Mouse (Mus musculus) limb, embryonic 11.5 days (tissue): ENCODE data around the gene Usp10. TPM values are rescaled to one million over a fixed set of nuclear protein-coding genes. Genes with fewer than 3 reads are reported as not detected.
A peak's percentile ranks its signal among the peaks of the same experiment; 100 is the strongest.

ENCODE experiments used
- ATAC-seq: fragments of 200-750 bp; cut with Nextera tagmentation; 2 replicates; pipeline ENCODE4 v1.8.0; 2017; ENCODE audit warnings: low read depth; ENCODE audit not compliant: insufficient number of reproducible peaks, low FRiP score, low TSS enrichment
- DNase-seq: peaks from one replicate; pipeline ENCODE4 v3.0.0-alpha.2; 2015; ENCODE audit warnings: low spot score
- H3K27ac ChIP-seq: fragments of 300-500 bp; sonication (generic); replicated peaks from 2 replicates; pipeline ENCODE4 v1.5.1; 2014; ENCODE audit warnings: low read depth, mild to moderate bottlenecking, low read length
- H3K27me3 ChIP-seq: fragments of 300-500 bp; sonication (generic); 2 replicates; pipeline ENCODE4 v1.6.1; 2014; ENCODE audit warnings: mild to moderate bottlenecking, low read length, mixed read lengths; ENCODE audit not compliant: control insufficient read depth, insufficient read depth
- H3K36me3 ChIP-seq: fragments of 300-500 bp; sonication (generic); 2 replicates; pipeline ENCODE4 v1.6.1; 2014; ENCODE audit warnings: mild to moderate bottlenecking, low read length, moderate library complexity, mixed read lengths; ENCODE audit not compliant: control insufficient read depth, insufficient read depth
- H3K4me1 ChIP-seq: fragments of 300-500 bp; sonication (generic); 2 replicates; pipeline ENCODE4 v1.6.1; 2014; ENCODE audit warnings: low read length, mixed read lengths; ENCODE audit not compliant: control insufficient read depth, insufficient read depth
- H3K4me2 ChIP-seq: fragments of 300-500 bp; sonication (generic); 2 replicates; pipeline ENCODE4 v1.6.1; 2014; ENCODE audit warnings: low read depth, mild to moderate bottlenecking, moderate library complexity; ENCODE audit not compliant: severe bottlenecking
- H3K4me3 ChIP-seq: fragments of 300-500 bp; sonication (generic); 2 replicates; pipeline ENCODE4 v1.5.1; 2014; ENCODE audit warnings: low read depth, low read length
- H3K9ac ChIP-seq: fragments of 300-500 bp; sonication (generic); 2 replicates; pipeline ENCODE4 v1.6.1; 2014; ENCODE audit warnings: mild to moderate bottlenecking, low read length
- H3K9me3 ChIP-seq: fragments of 300-500 bp; sonication (generic); 2 replicates; pipeline ENCODE4 v1.6.1; 2016; ENCODE audit warnings: low read length; ENCODE audit not compliant: control insufficient read depth
- WGBS: fragments of 180-500 bp; shearing (Covaris S2); extraction: QIAGEN DNeasy Blood & Tissue Kit; methylation state at CpG from one replicate; pipeline ENCODE4 v1.1.7; 2014; 5-methylcytosine and 5-hydroxymethylcytosine counted together
- polyA plus RNA-seq: library from polyadenylated mRNA; unstranded; fragments of >200 nt; fragmentation: Nextera tagmentation; extraction: Ambion mirVana; gene quantifications from 2 replicates; pipeline ENCODE4 v1.2.1, GENCODE M21; 2014

Gene Usp10
- polyA plus RNA-seq, 1 experiment from 2014 or later: 162 TPM

DNA sequence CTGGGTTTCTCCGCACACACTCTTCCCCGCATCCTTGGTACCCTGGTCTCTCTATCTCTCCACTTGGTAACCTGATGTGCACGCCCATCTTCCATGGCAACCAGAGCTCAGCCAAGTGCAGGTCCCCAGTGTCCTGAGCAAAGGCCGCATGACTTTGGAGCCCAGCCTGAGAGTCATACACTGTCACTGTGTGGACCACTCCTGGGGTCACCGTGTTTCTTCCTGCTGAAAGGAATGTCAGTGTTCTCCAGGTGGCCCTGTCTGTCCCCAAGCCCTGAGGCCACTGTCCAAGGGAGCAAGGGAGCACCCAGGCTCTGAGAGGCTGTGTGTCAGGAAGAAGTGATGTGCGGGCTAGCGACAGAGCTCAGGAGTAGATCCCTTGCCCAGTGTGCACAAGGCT lies 26.9 kb upstream of the Usp10 start:
- no peaks in the 10 kb centered on the region for H3K27me3 ChIP-seq
- H3K9ac ChIP-seq: no peak overlapping the region
- DNase-seq (no peak), ATAC-seq (no peak)
- H3K36me3 ChIP-seq: no peaks in the 10 kb centered on the region
- no peaks in the 10 kb centered on the region for H3K4me1 ChIP-seq
- no peaks in the 10 kb centered on the region for H3K9me3 ChIP-seq
- no peak overlapping the region for H3K27ac ChIP-seq
- no peak overlapping the region for H3K4me2 ChIP-seq
- no peak overlapping the region for H3K4me3 ChIP-seq
- WGBS: 88% methylated on average over 7 of the region's 7 CpGs

DNA sequence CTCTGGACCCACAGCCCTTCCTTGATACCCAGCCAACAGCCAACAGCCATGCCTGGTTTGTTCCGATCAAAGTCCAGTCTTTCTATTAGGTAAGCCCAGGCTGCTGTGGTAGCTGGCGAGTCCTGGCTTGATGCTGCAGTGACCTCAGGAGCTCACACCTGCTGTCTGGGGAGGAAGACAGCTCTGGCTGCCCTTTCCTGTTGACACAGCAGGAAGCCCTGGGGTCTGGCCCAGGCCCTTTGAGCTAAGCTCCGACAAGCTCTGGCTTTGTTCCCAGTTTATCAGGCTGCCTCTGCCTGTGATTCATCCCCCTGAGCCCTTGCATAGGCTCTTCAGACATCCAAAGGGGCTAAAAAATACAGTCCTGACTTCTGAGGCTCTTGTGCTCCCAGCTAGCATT lies 24.5 kb upstream of the Usp10 start:
- WGBS: 25% methylated on average over 3 of the region's 3 CpGs
- H3K9me3 ChIP-seq: no peaks in the 10 kb centered on the region
- no peaks in the 10 kb centered on the region for H3K36me3 ChIP-seq
- ATAC-seq (no peak), DNase-seq (no peak)
- H3K27me3 ChIP-seq: no peaks in the 10 kb centered on the region
- H3K4me3 ChIP-seq: no peak overlapping the region
- H3K27ac ChIP-seq: no peak overlapping the region
- no peak overlapping the region for H3K4me2 ChIP-seq
- H3K4me1 ChIP-seq: no peaks in the 10 kb centered on the region
- H3K9ac ChIP-seq: no peak overlapping the region

DNA sequence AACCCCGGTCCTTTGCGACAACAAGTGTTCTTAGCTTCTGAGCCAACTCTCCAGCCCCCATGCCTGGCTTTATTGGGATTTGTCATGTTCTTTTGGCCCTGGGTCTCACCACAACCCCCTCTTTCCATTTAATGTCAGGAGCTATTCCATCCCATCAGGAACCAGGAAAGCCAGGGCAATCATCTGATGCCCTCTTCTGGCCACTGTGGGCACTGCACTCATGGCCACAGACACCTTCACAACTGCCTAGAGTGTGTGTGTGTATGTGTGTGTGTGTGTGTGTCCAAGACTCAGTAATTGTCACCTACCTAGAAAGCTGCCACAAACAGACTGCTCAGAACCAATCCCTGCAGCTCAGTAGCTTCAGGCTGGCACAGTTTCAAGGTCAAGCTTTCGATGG lies 23.0 kb upstream of the Usp10 start:
- H3K36me3 ChIP-seq: no peaks in the 10 kb centered on the region
- ATAC-seq (no peak), DNase-seq (peak; percentile 74)
- no peak overlapping the region for H3K4me3 ChIP-seq
- H3K9ac ChIP-seq: no peak overlapping the region
- no peaks in the 10 kb centered on the region for H3K9me3 ChIP-seq
- no peak overlapping the region for H3K27ac ChIP-seq
- 97% methylated on average over 3 of the region's 3 CpGs for WGBS
- no peak overlapping the region for H3K4me2 ChIP-seq
- H3K27me3 ChIP-seq: no peaks in the 10 kb centered on the region
- H3K4me1 ChIP-seq: no peaks in the 10 kb centered on the region

DNA sequence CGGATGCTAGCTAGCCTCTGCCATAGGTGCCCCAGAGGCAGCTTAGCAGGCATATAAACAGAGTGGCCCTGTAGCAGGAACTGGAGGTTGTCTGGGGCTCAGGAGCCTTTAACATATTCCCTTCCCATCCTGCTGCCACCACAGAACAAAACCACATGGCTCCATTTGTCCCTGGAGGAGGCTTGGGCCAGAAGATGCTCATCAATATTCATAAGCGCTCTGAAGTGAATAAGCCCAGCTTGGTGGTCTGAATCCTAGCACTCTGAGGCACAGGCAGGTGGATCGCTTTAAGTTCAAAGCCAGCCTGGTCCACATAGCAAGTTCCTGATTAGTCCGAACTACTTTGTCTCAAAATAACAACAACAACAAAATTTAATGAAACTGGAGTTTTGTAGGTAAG lies 22.1 kb upstream of the Usp10 start:
- H3K4me3 ChIP-seq: no peak overlapping the region
- no peaks in the 10 kb centered on the region for H3K9me3 ChIP-seq
- no peak overlapping the region for H3K9ac ChIP-seq
- no peak for ATAC-seq
- H3K4me1 ChIP-seq: no peaks in the 10 kb centered on the region
- WGBS: 72% methylated on average over 4 of the region's 4 CpGs
- no peak overlapping the region for H3K4me2 ChIP-seq
- no peaks in the 10 kb centered on the region for H3K36me3 ChIP-seq
- no peak for DNase-seq
- H3K27me3 ChIP-seq: no peaks in the 10 kb centered on the region
- no peak overlapping the region for H3K27ac ChIP-seq

DNA sequence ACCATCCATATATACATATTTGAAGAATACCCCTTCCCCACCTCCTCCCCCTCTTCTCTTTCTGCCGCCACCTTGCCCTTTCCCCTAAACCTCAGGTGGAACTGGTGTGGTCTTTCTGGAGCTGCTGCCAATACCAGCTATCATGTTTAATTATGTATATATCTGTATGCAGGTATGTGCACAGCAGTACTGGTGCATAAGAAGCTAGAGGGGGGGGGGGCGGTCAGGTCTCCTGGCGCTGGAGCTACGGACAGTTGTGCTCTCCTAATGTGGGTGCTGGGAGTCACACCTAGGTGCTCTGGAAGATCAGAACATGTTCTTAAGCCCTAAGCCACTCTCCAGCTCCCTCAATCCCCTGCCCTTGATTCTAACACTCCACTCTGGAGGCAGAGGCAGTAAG lies 13.1 kb upstream of the Usp10 start:
- Histone ChIP-seq H3K27me3 (peaks cover 13% of the 10 kb centered on the region), H3K4me2 (no peak overlapping the region), H3K4me1 (no peaks in the 10 kb centered on the region), H3K9me3 (no peaks in the 10 kb centered on the region), H3K27ac (no peak overlapping the region), H3K9ac (no peak overlapping the region), H3K4me3 (no peak overlapping the region), H3K36me3 (no peaks in the 10 kb centered on the region)
- ATAC-seq (no peak), DNase-seq (no peak)
- 74% methylated on average over 4 of the region's 4 CpGs for WGBS

DNA sequence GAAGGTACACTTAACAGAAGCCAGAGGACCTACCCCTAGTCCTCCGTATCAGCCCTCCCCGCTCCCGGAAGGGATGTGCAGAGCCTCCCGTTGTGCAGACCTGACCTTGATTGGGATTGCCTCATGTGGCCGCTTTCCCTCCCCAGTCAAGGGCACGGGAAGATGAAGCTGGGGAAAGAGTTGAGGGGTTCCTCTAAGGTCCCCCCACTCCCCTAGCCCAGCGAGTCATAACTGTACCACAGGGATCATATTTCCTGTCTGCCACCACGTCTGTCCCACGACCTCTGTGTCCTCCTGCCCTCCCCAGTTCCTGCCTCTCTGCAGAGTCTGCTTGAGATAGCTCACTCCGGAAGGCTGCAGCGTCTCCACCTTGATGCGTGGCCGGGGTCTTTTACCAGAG lies 12.2 kb upstream of the Usp10 start:
- H3K27me3 ChIP-seq: peaks cover 13% of the 10 kb centered on the region
- DNase-seq (peak; percentile 37), ATAC-seq (no peak)
- no peaks in the 10 kb centered on the region for H3K4me1 ChIP-seq
- 20% methylated on average over 13 of the region's 13 CpGs for WGBS
- H3K27ac ChIP-seq: no peak overlapping the region
- H3K4me2 ChIP-seq: no peak overlapping the region
- no peak overlapping the region for H3K4me3 ChIP-seq
- H3K9ac ChIP-seq: no peak overlapping the region
- no peaks in the 10 kb centered on the region for H3K9me3 ChIP-seq
- no peaks in the 10 kb centered on the region for H3K36me3 ChIP-seq

DNA sequence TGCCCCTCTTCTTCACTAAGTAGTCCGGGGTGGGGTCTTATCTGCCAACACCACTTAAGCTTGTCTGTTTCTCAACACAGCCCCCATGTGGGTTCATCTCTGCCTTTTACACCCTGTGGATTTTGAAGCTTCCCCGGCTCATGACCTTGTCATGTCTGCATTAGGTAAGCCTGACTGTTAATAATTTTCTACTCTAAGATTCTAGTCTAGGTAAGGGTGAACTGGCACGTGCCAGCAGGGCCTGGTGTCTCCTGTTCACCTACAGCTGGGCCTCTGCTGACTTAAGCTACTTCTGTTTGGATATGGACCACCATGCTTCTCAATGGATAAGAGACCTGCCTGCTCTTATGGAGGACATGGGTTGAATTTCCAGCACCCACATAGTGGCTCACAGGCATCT lies 8.8 kb upstream of the Usp10 start:
- no peak overlapping the region for H3K27ac ChIP-seq
- peaks cover 13% of the 10 kb centered on the region for H3K27me3 ChIP-seq
- no peak overlapping the region for H3K4me3 ChIP-seq
- DNase-seq (no peak), ATAC-seq (no peak)
- WGBS: 78% methylated on average over 3 of the region's 3 CpGs
- H3K9ac ChIP-seq: no peak overlapping the region
- no peaks in the 10 kb centered on the region for H3K9me3 ChIP-seq
- no peaks in the 10 kb centered on the region for H3K36me3 ChIP-seq
- H3K4me2 ChIP-seq: no peak overlapping the region
- peaks cover 4% of the 10 kb centered on the region; the same call in 1 of the 2 replicates for H3K4me1 ChIP-seq

DNA sequence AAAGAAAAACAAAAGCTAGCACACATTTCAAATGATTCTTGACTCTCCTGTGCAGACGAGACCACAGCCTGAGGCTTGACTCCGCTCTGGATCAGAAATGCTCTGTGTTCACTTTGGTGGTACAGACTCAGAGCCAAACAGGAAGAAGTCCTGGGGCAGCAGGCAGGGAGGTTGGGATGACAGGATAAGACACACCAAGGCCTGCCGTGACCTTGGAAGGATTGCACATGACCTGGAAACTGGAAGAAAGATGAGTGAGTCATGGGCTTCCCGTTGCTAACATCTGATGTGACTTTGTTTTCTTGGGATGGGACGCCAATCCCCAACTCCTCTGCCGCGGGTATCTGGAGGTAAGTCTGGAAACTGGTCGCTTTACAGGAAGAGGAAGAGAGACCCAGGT lies 8.2 kb upstream of the Usp10 start:
- H3K27ac ChIP-seq: no peak overlapping the region
- H3K36me3 ChIP-seq: no peaks in the 10 kb centered on the region
- H3K4me3 ChIP-seq: no peak overlapping the region
- WGBS: 89% methylated on average over 8 of the region's 8 CpGs
- H3K27me3 ChIP-seq: peaks cover 12% of the 10 kb centered on the region
- H3K9me3 ChIP-seq: no peaks in the 10 kb centered on the region
- ATAC-seq (no peak), DNase-seq (no peak)
- no peak overlapping the region for H3K4me2 ChIP-seq
- no peak overlapping the region for H3K9ac ChIP-seq
- H3K4me1 ChIP-seq: peaks cover 4% of the 10 kb centered on the region; the same call in 1 of the 2 replicates

DNA sequence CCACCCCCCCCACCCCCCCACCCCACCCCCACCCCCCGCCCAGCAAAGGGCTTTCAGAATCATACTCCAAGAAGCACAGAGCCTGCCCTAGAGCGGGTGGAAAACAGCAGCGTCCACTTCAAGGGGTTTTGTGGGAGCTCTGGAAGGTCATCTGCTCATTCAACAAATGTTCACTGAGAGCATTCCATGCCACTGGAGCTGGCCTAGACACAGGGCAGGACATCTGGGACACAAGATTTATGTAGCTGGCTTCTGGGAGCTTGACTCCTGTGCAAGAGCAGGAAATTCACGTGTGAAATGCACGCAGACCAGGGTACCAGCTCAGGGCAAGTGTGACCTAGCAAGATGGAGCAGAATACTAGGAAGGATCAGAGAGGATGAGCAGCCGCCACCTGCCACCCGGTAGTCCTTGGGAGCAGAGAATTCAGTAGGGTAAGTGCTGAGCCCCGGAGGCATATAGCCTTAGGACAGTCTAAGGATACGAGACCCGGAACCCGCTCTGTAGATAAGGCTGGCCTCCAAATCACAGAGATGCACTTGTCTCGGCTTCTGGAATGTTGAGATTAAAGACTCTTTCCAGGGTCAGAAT lies 5.7 kb upstream of the Usp10 start:
- H3K9ac ChIP-seq: no peak overlapping the region
- 52% methylated on average over 12 of the region's 12 CpGs for WGBS
- no peaks in the 10 kb centered on the region for H3K27me3 ChIP-seq
- no peak overlapping the region for H3K4me3 ChIP-seq
- DNase-seq: no peak
- H3K36me3 ChIP-seq: no peaks in the 10 kb centered on the region
- no peak for ATAC-seq
- H3K4me1 ChIP-seq: peaks cover 4% of the 10 kb centered on the region; the same call in 1 of the 2 replicates
- H3K27ac ChIP-seq: no peak overlapping the region
- no peak overlapping the region for H3K4me2 ChIP-seq
- H3K9me3 ChIP-seq: no peaks in the 10 kb centered on the region
